Mouse (Mus musculus) hindbrain, postnatal 0 days (tissue): ENCODE results near the gene Arsg. TPM values are rescaled to one million over a fixed set of nuclear protein-coding genes. Genes with fewer than 3 reads are reported as not detected.

Source experiments
- ATAC-seq: fragments of 200-750 bp; cut with Nextera tagmentation; 2 replicates; pipeline ENCODE4 v1.8.0; 2017; ENCODE audit warnings: mild to moderate bottlenecking, moderate TSS enrichment, moderate library complexity
- DNase-seq: peaks from one replicate; pipeline ENCODE4 v3.0.0-alpha.2; 2015; ENCODE audit warnings: low spot score
- H3K27ac ChIP-seq: fragments of 300-500 bp; sonication (generic); 2 replicates; pipeline ENCODE4 v1.5.1; 2014; ENCODE audit warnings: mild to moderate bottlenecking
- H3K27me3 ChIP-seq: fragments of 300-500 bp; sonication (generic); 2 replicates; pipeline ENCODE4 v1.6.1; 2014; ENCODE audit warnings: low read length, mixed read lengths; ENCODE audit not compliant: insufficient read depth
- H3K36me3 ChIP-seq: fragments of 300-500 bp; sonication (generic); 2 replicates; pipeline ENCODE4 v1.6.1; 2014; ENCODE audit warnings: low read length, mixed read lengths; ENCODE audit not compliant: insufficient read depth
- H3K4me1 ChIP-seq: fragments of 300-500 bp; sonication (generic); 2 replicates; pipeline ENCODE4 v1.6.1; 2014; ENCODE audit warnings: antibody characterized with exemption, low read length, mixed read lengths; ENCODE audit not compliant: insufficient read depth
- H3K4me2 ChIP-seq: fragments of 300-500 bp; sonication (generic); 2 replicates; pipeline ENCODE4 v1.6.1; 2014; ENCODE audit warnings: low read depth, mild to moderate bottlenecking, low read length, moderate library complexity, mixed read lengths
- H3K4me3 ChIP-seq: fragments of 300-500 bp; sonication (generic); 2 replicates; pipeline ENCODE4 v1.5.1; 2014; ENCODE audit warnings: low read length
- H3K9ac ChIP-seq: fragments of 300-500 bp; sonication (generic); replicated peaks from 2 replicates; pipeline ENCODE4 v1.6.1; 2014; ENCODE audit warnings: mild to moderate bottlenecking, low read length, moderate library complexity, mixed read lengths
- H3K9me3 ChIP-seq: fragments of 300-500 bp; sonication (generic); 2 replicates; pipeline ENCODE4 v1.6.1; 2016; ENCODE audit warnings: low read length, mixed read lengths
- CTCF ChIP-seq: IDR thresholded peaks from 2 replicates; pipeline ENCODE4 v1.5.1; 2016; ENCODE audit warnings: antibody characterized with exemption, control low read depth, low read depth
- WGBS: fragments of 180-500 bp; shearing (Covaris S2); extraction: QIAGEN DNeasy Blood & Tissue Kit; methylation state at CpG from one replicate; pipeline ENCODE4 v1.1.7; 2014; 5-methylcytosine and 5-hydroxymethylcytosine counted together
- polyA plus RNA-seq: library from polyadenylated mRNA; unstranded; fragments of >200 nt; fragmentation: Nextera tagmentation; extraction: Ambion mirVana; gene quantifications from 2 replicates; pipeline ENCODE4 v1.2.1, GENCODE M21; 2015
- total RNA-seq: library from RNA; depleted of rRNA; stranded (reverse); fragments of >200 nt; gene quantifications from 2 replicates; pipeline ENCODE4 v1.2.3, GENCODE M21; 2014

Gene Arsg
- total and polyA plus RNA-seq, 2 experiments from 2014 or later = 10.3 to 10.4 TPM

DNA sequence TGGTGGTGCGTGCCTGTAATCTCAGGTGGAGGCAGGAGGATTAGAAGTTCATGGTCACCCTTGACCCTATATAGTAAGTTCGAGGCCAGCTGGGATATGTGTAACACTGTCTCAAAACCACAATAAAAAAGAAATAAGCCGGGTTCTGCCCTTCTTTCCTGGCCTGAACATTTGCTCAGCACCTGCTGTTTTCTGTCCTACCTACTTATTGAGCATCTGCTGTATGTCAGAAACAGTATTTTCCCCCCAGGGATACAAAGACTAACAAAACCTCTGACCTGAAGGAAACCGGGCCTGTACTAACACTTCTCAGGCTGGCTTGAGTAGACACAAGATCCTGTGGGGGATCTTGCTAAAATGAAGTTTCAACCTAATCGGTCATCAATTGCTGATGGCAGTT is 63.8 kb downstream of the Arsg start:
- Histone ChIP-seq H3K4me2 (no peak overlapping the region), H3K36me3 (no peaks in the 10 kb centered on the region), H3K4me3 (no peak overlapping the region), H3K9me3 (no peaks in the 10 kb centered on the region), H3K9ac (no peak overlapping the region), H3K27me3 (no peaks in the 10 kb centered on the region), H3K27ac (no peak overlapping the region), H3K4me1 (0 out of 2 replicates have a peak, but pooled peaks cover 4% of the 10 kb centered on the region)
- WGBS = 84% methylated on average over 5 of the region's 5 CpGs
- no peak for ATAC-seq
- no peak for TF ChIP-seq CTCF
- DNase-seq = no peak

DNA sequence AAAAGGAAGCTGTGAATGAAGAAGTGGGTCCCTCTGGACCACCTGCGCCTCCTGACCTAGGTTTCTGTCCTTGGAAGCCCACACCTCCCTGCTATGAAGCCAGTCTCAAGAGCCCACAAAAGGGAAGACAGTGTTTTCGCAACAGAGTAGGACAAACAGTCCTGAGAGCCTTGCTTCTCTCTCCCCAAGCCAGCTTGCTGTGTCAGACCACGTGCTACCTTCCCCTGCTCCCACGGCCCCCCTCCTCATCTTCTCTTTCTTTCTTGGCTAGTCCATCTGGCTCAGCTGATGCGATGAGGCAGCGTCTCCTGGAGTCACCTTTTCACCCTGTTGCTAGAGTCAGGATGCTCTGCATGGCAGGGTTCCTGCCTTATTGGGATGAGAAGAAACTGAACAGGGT is 66.1 kb downstream of the Arsg start:
- Histone ChIP-seq H3K27me3 (no peaks in the 10 kb centered on the region), H3K4me1 (0 out of 2 replicates have a peak, but pooled peaks cover 4% of the 10 kb centered on the region), H3K4me2 (no peak overlapping the region), H3K9ac (no peak overlapping the region), H3K36me3 (no peaks in the 10 kb centered on the region), H3K27ac (no peak overlapping the region), H3K4me3 (no peak overlapping the region), H3K9me3 (no peaks in the 10 kb centered on the region)
- no peak for ATAC-seq
- 34% methylated on average over 6 of the region's 6 CpGs for WGBS
- no peak for TF ChIP-seq CTCF
- DNase-seq = peak; percentile 44

GRCm38 (mm10) chr11:109543466-109543865 is 70.3 kb downstream of the Arsg start:
- H3K27ac ChIP-seq = no peak overlapping the region

GRCm38 (mm10) chr11:109544432-109544831 is 71.3 kb downstream of the Arsg start:
- TF ChIP-seq CTCF = no peak
- Histone ChIP-seq H3K36me3 (no peaks in the 10 kb centered on the region), H3K4me2 (no peak overlapping the region), H3K9ac (no peak overlapping the region), H3K4me3 (no peak overlapping the region), H3K9me3 (no peaks in the 10 kb centered on the region), H3K27ac (no peak overlapping the region), H3K4me1 (0 out of 2 replicates have a peak, but pooled peaks cover 1% of the 10 kb centered on the region), H3K27me3 (no peaks in the 10 kb centered on the region)
- 48% methylated on average over 7 of the region's 7 CpGs for WGBS
- no peak for DNase-seq
- no peak for ATAC-seq

More at GRCm38 (mm10) chr11:109543466-109543865, 70.3 kb downstream of the Arsg start:
- H3K27me3 ChIP-seq = no peaks in the 10 kb centered on the region
- H3K4me2 ChIP-seq = no peak overlapping the region
- no peak overlapping the region for H3K4me3 ChIP-seq
- H3K9me3 ChIP-seq = no peaks in the 10 kb centered on the region
- WGBS = 78% methylated on average over 9 of the region's 9 CpGs
- ATAC-seq = no peak
- no peak for TF ChIP-seq CTCF
- H3K4me1 ChIP-seq = 0 out of 2 replicates have a peak, but pooled peaks cover 4% of the 10 kb centered on the region
- DNase-seq = no peak
- H3K36me3 ChIP-seq = no peaks in the 10 kb centered on the region
- no peak overlapping the region for H3K9ac ChIP-seq

DNA sequence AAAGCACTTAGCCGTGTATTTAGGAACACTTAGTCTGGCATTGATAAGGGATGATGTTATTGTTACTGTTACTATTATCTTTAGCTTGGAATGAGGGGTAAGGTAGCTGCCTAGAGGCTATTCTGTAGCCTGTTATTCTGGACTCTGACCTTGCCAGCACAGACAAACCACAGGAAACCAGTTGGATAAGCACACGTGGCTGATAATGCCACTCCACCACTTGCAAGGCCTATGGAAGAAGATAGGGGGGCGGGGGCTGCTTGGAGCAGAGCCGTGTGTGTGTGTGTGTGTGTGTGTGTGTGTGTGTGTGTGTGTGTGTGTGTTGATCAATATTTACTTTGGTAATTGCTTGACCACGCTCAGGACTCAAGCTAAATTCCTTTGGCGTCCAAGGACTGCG is 72.1 kb downstream of the Arsg start:
- Histone ChIP-seq H3K4me2 (no peak overlapping the region), H3K9ac (no peak overlapping the region), H3K36me3 (no peaks in the 10 kb centered on the region), H3K27me3 (no peaks in the 10 kb centered on the region), H3K27ac (no peak overlapping the region), H3K4me3 (no peak overlapping the region), H3K9me3 (no peaks in the 10 kb centered on the region), H3K4me1 (no peaks in the 10 kb centered on the region)
- ATAC-seq = no peak
- TF ChIP-seq CTCF = no peak
- no peak for DNase-seq
- WGBS = 82% methylated on average over 7 of the region's 7 CpGs

- no peaks in the 10 kb centered on the region for H3K9me3 ChIP-seq
- no peak overlapping the region for H3K4me2 ChIP-seq
- ATAC-seq (no peak), DNase-seq (no peak)
- no peak overlapping the region for H3K4me3 ChIP-seq
- TF ChIP-seq CTCF = no peak
- H3K9ac ChIP-seq = no peak overlapping the region
- H3K27ac ChIP-seq = no peak overlapping the region
- no peaks in the 10 kb centered on the region for H3K36me3 ChIP-seq
- no peaks in the 10 kb centered on the region for H3K27me3 ChIP-seq
- WGBS = 72% methylated on average over 12 of the region's 12 CpGs
- H3K4me1 ChIP-seq = no peaks in the 10 kb centered on the region
Observed at GRCm38 (mm10) chr11:109545700-109546143, 72.5 kb downstream of the Arsg start.

DNA sequence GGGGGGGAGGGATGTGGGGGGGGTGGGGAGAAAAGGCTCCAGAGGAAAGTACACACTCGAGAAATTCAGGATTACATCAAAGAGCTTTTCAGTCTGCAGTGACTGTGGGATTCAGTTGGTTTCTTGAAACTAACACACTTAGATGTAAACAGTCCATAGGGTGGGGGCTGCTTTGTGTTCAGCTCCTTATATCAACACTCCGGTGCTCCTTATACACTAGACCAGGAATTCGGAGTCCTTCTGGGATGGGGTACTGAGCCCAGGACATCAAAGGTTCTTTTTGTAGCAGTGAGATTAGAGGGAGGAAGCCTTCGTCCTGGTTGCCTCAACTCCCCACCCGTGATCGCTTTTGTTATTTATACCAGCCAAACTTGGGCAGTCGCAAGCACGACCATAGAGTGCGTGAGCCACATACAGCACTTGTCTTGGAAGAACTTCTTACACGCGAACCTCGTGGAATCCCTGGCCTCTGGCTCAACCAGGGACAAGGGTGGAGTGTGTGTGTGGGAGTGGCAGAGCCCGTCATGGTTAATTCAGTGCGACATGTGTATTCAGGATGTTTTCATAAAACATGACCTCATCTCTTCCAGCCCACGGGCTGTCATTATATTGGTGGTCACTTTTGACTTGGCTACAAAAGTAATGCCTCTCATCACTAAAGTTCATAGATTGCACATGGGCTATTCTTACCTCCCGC is 73.3 kb downstream of the Arsg start:
- Histone ChIP-seq H3K4me2 (no peak overlapping the region), H3K36me3 (no peaks in the 10 kb centered on the region), H3K27ac (no peak overlapping the region), H3K4me1 (no peaks in the 10 kb centered on the region), H3K9ac (no peak overlapping the region), H3K9me3 (no peaks in the 10 kb centered on the region), H3K4me3 (no peak overlapping the region), H3K27me3 (no peaks in the 10 kb centered on the region)
- no peak for ATAC-seq
- no peak for DNase-seq
- 54% methylated on average over 16 of the region's 16 CpGs for WGBS
- no peak for TF ChIP-seq CTCF
